Mouse (Mus musculus) forebrain, postnatal 0 days (tissue): Measurements from ENCODE around the gene Lmx1b. TPM values are rescaled to one million over a fixed set of nuclear protein-coding genes. Genes with fewer than 3 reads are reported as not detected.

Source experiments
- ATAC-seq: fragments of 200-750 bp; cut with Nextera tagmentation; 2 replicates; pipeline ENCODE4 v1.8.0; 2017; ENCODE audit warnings: mild to moderate bottlenecking, moderate library complexity
- DNase-seq: peaks from one replicate; pipeline ENCODE4 v3.0.0-alpha.2; 2015
- H3K27ac ChIP-seq: fragments of 300-500 bp; sonication (generic); 2 replicates; pipeline ENCODE4 v1.5.1; 2014; ENCODE audit warnings: low read depth, mild to moderate bottlenecking, antibody characterized with exemption, low read length, moderate library complexity, mixed read lengths
- H3K27me3 ChIP-seq: fragments of 300-500 bp; sonication (generic); 2 replicates; pipeline ENCODE4 v1.6.1; 2014; ENCODE audit warnings: mild to moderate bottlenecking, low read length, mixed read lengths; ENCODE audit not compliant: insufficient read depth
- H3K36me3 ChIP-seq: fragments of 300-500 bp; sonication (generic); 2 replicates; pipeline ENCODE4 v1.6.1; 2014; ENCODE audit warnings: mild to moderate bottlenecking, moderate library complexity; ENCODE audit not compliant: insufficient read depth
- H3K4me1 ChIP-seq: fragments of 300-500 bp; sonication (generic); 2 replicates; pipeline ENCODE4 v1.6.1; 2014; ENCODE audit warnings: antibody characterized with exemption; ENCODE audit not compliant: insufficient read depth
- H3K4me2 ChIP-seq: fragments of 300-500 bp; sonication (generic); 2 replicates; pipeline ENCODE4 v1.6.1; 2014; ENCODE audit warnings: low read depth, mild to moderate bottlenecking, moderate library complexity
- H3K4me3 ChIP-seq: fragments of 300-500 bp; sonication (generic); 2 replicates; pipeline ENCODE4 v1.5.1; 2014; ENCODE audit warnings: low read depth, low read length, mixed read lengths
- H3K9ac ChIP-seq: fragments of 300-500 bp; sonication (generic); 2 replicates; pipeline ENCODE4 v1.6.1; 2014; ENCODE audit warnings: mild to moderate bottlenecking
- H3K9me3 ChIP-seq: fragments of 300-500 bp; sonication (generic); 2 replicates; pipeline ENCODE4 v1.6.1; 2016; ENCODE audit warnings: low read length
- CTCF ChIP-seq: sonication (generic); IDR thresholded peaks from 2 replicates; pipeline ENCODE4 v1.5.1; 2016; ENCODE audit warnings: antibody characterized with exemption, control low read depth, low read depth
- WGBS: fragments of 180-500 bp; shearing (Covaris S2); extraction: QIAGEN DNeasy Blood & Tissue Kit; methylation state at CpG from one replicate; pipeline ENCODE4 v1.1.7; 2014; 5-methylcytosine and 5-hydroxymethylcytosine counted together
- polyA plus RNA-seq: library from polyadenylated mRNA; unstranded; fragments of >200 nt; fragmentation: Nextera tagmentation; extraction: Ambion mirVana; gene quantifications from 2 replicates; pipeline ENCODE4 v1.2.1, GENCODE M21; 2015
- total RNA-seq: library from RNA; depleted of rRNA; stranded (reverse); fragments of >200 nt; gene quantifications from 2 replicates; pipeline ENCODE4 v1.2.3, GENCODE M21; 2014

Gene Lmx1b
- total and polyA plus RNA-seq, 2 experiments from 2014 or later, result 0.24 to 2.0 TPM

DNA sequence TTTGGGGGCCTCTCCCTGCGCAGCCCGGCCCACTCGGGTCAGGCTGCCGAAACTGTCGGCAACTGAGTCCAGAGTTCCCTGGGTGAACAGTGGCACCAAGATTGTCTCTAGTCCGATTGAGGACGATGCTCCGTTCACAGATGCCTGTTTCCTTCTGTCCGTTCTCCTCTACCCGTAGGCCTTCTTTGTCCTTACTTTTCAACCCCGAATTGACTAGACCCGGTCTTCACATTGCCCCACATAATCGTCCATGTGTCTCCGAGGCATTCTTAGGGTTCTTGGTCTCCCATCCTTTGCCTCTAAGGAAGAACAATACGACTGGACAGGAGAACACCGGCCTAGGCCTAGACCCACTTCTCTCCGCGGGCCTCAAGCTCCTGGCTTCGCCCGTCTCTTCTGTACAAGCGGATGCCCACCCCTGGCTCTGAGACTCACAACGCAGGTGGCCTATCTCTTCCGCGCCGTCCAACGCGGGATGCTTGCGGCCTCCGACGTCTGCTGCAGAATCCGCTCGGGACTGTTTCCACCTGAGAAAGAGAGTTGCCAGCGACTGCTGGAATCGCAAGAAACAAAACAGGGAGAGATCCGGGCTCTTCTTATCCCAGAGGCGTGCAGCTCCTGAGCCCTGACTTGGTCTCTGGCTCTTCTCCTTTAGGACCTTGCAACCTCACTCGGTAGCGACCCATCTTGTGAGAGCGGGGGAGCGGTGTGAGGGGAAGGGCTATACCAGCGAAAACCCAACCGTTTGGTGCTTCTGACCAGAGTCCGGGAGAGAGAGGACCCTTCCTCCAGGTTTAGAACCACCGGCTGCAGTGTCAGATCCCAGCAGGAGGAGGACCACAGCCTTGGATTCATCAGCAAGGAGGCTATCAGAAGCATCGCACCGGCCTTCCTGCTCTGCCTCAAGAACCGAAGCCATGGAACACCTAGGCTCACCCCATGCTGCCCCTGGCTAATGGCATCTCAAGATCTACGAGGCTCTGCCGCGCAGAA, 3.7 kb upstream of the Lmx1b start:
- no peaks in the 10 kb centered on the region for H3K9me3 ChIP-seq
- 8% methylated on average over 50 of the region's 50 CpGs for WGBS
- no peaks in the 10 kb centered on the region for H3K4me1 ChIP-seq
- no peak overlapping the region for H3K9ac ChIP-seq
- H3K27me3 ChIP-seq, result peaks cover 85% of the 10 kb centered on the region
- no peak overlapping the region for H3K4me2 ChIP-seq
- DNase-seq, result no peak
- no peak for TF ChIP-seq CTCF
- H3K4me3 ChIP-seq, result no peak overlapping the region
- ATAC-seq, result no peak
- H3K36me3 ChIP-seq, result no peaks in the 10 kb centered on the region
- H3K27ac ChIP-seq, result no peak overlapping the region

GRCm38 (mm10) chr2:33642650-33643458, 2.5 kb upstream of the Lmx1b start:
- Histone ChIP-seq H3K4me2 (no peak overlapping the region), H3K9me3 (no peaks in the 10 kb centered on the region), H3K4me1 (no peaks in the 10 kb centered on the region), H3K27me3 (peaks cover 94% of the 10 kb centered on the region), H3K9ac (no peak overlapping the region), H3K27ac (no peak overlapping the region), H3K36me3 (no peaks in the 10 kb centered on the region), H3K4me3 (0 out of 2 replicates have a peak overlapping the region, but pooled peaks have one; percentile 2)
- ATAC-seq (peak; percentile 68), DNase-seq (peak; percentile 81)
- TF ChIP-seq CTCF, result peak; percentile 86
- WGBS, result 2% methylated on average over 42 of the region's 42 CpGs

- no peak overlapping the region for H3K4me2 ChIP-seq
- H3K27me3 ChIP-seq, result peaks cover 92% of the 10 kb centered on the region
- no peaks in the 10 kb centered on the region for H3K4me1 ChIP-seq
- H3K27ac ChIP-seq, result no peak overlapping the region
- H3K4me3 ChIP-seq, result 0 out of 2 replicates have a peak overlapping the region, but pooled peaks have one; percentile 2
- no peaks in the 10 kb centered on the region for H3K36me3 ChIP-seq
- no peaks in the 10 kb centered on the region for H3K9me3 ChIP-seq
- TF ChIP-seq CTCF, result no peak
- DNase-seq, result no peak
- 1% methylated on average over 41 of the region's 41 CpGs for WGBS
- ATAC-seq, result no peak
- H3K9ac ChIP-seq, result no peak overlapping the region
These were observed 1.7 kb upstream of the Lmx1b start for GRCm38 (mm10) chr2:33641859-33642571.

DNA sequence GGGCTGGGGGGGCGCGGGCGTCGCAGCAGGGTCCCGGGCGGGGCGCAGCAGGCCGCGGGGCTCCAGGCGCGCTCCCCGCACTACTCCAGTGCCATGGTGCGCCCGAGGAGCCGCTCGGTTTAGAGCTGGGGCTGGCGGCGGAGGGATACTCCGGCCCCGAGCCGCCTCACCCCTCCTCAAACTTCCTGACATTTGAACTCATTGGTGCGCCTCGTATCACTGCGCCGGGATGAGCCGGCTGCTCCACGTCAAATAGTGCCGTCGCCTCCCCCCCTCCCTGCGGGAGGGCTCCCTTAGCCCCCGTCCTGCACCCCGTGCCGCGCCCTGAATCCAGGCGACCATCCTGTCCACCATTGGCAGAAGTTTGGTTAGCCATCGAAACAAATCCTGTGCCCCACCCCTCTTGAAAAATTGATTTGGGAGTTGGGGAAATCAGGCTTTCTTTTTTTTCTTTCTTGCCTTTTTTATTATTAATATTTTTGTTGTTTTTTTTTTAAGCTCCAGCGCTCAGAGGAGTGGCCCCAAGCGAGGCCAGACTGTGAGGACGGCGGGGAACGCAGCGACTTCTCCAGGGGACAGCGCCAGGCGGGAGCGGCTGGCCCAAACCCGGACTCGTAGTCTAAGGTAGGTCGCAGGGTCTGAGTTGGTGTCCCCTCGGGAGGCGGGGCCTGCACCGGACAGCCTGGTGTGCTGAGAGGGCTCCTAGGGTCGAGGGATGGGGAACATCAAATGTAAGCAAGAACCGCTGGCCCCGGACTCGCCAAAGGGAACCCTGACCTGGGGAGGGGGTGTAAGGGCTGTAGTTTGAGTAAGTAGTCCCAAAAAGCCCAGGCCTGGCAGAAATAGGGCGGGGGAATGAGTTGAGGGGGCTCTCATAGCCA, 907 bp upstream of the Lmx1b start:
- peaks cover 85% of the 10 kb centered on the region for H3K27me3 ChIP-seq
- peak overlapping the region; percentile 27; the same call in 1 of the 2 replicates for H3K4me3 ChIP-seq
- H3K9ac ChIP-seq, result no peak overlapping the region
- DNase-seq, result no peak
- H3K4me2 ChIP-seq, result peak overlapping the region; percentile 38
- no peak for TF ChIP-seq CTCF
- ATAC-seq, result no peak
- H3K4me1 ChIP-seq, result no peaks in the 10 kb centered on the region
- WGBS, result 1% methylated on average over 40 of the region's 56 CpGs
- no peak overlapping the region for H3K27ac ChIP-seq
- no peaks in the 10 kb centered on the region for H3K9me3 ChIP-seq
- H3K36me3 ChIP-seq, result no peaks in the 10 kb centered on the region

GRCm38 (mm10) chr2:33639301-33640170, 775 bp downstream of the Lmx1b start:
- Histone ChIP-seq H3K27ac (no peak overlapping the region), H3K27me3 (peaks cover 83% of the 10 kb centered on the region), H3K4me2 (peak overlapping the region; percentile 19; the same call in 1 of the 2 replicates), H3K9me3 (no peaks in the 10 kb centered on the region), H3K4me1 (no peaks in the 10 kb centered on the region), H3K36me3 (no peaks in the 10 kb centered on the region), H3K9ac (no peak overlapping the region), H3K4me3 (no peak overlapping the region; the same call in 1 of the 2 replicates)
- ATAC-seq (peak; percentile 34; the same call in 1 of the 2 replicates), DNase-seq (no peak)
- no peak for TF ChIP-seq CTCF
- WGBS, result under 1% methylated on average over 66 of the region's 71 CpGs
